In genomic region chr2:93475040-93475439, GRCm38 (mm10) we compare ENCODE assay signal across 9 mouse cellular contexts. TPM values are rescaled to one million over a fixed set of nuclear protein-coding genes. Genes with fewer than 3 reads are reported as not detected.
DNase-seq lines count a peak whose midpoint lies in the region; ATAC-seq and TF ChIP-seq lines count a peak whose summit lies in the region.
"Had no signal": no experiment of that assay in that cellular context is flagged by ENCODE, and none has a peak within 500 bp of the region (broad histone marks: within the 10 kb centered on the region; RNA-seq: fewer than 3 reads in every experiment).

No protein-coding gene starts in this region.

- peak; percentile 31; the same call in 1 of the 2 replicates for ATAC-seq in forebrain, embryonic 11.5 days (replicated peaks; ENCODE audit: low FRiP score)
- ATAC-seq in heart, postnatal 0 days (ENCODE audit: insufficient read depth, low read depth) = peak; percentile 68

- no peak overlapping the region for H3K9ac ChIP-seq in forebrain, embryonic 11.5 days (ENCODE audit: low read length)
- no peak overlapping the region for H3K9ac ChIP-seq in heart, postnatal 0 days (replicated peaks; ENCODE audit: low read depth, low read length)

- H3K4me3 ChIP-seq in forebrain, embryonic 11.5 days (ENCODE audit: low read depth, low read length) = no peak overlapping the region
- no peak overlapping the region for H3K4me3 ChIP-seq in heart, postnatal 0 days (ENCODE audit: low read depth, low read length)

- H3K27me3 ChIP-seq in forebrain, embryonic 11.5 days (ENCODE audit: control insufficient read depth, insufficient read depth, low read length) = peaks cover 6% of the 10 kb centered on the region; the same call in 1 of the 2 replicates
- H3K27me3 ChIP-seq in heart, postnatal 0 days (ENCODE audit: control insufficient read depth, insufficient read depth, low read length) = peaks cover 16% of the 10 kb centered on the region

- peak; percentile 82 for DNase-seq in ES-CJ7 (ENCODE audit: low read depth, low spot score)
- DNase-seq in brain, embryonic 18.5 days (ENCODE audit: low read depth, low spot score) = peak; percentile 78
- DNase-seq in forebrain, embryonic 11.5 days (ENCODE audit: low spot score) = peak; percentile 92
- peak; percentile 91 for DNase-seq in heart, postnatal 0 days (ENCODE audit: low spot score)
- DNase-seq in layer of hippocampus, adult 9-10 months (ENCODE audit: low spot score) = peak; percentile 93
- peak; percentile 90 for DNase-seq in lung, postnatal 14 days
- peak; percentile 93 for DNase-seq in retina, postnatal 1 day
- DNase-seq in thymus, postnatal 36 days = peak; percentile 75 to 82

- TF ChIP-seq EP300 in heart, postnatal 0 days (IDR thresholded peaks at IDR 0.05; ENCODE audit: low read depth) = no peak

- 1% methylated on average over 11 of the region's 11 CpGs for WGBS in forebrain, embryonic 11.5 days
- under 1% methylated on average over 11 of the region's 11 CpGs for WGBS in heart, postnatal 0 days

- H3K4me1 ChIP-seq in forebrain, embryonic 11.5 days (replicated peaks; ENCODE audit: control insufficient read depth, insufficient read depth, low read length) = 0 out of 2 replicates have a peak, but pooled peaks cover 3% of the 10 kb centered on the region
- H3K4me1 ChIP-seq in heart, postnatal 0 days (ENCODE audit: control insufficient read depth, insufficient read depth) = 0 out of 2 replicates have a peak, but pooled peaks cover under 1% of the 10 kb centered on the region

- peak; percentile 96 for TF ChIP-seq CTCF in heart, postnatal 0 days (IDR thresholded peaks at IDR 0.05; ENCODE audit: low read depth)

- H3K36me3 ChIP-seq in forebrain, embryonic 11.5 days (ENCODE audit: control insufficient read depth, insufficient read depth, low read length) = no peaks in the 10 kb centered on the region
- H3K36me3 ChIP-seq in heart, postnatal 0 days (replicated peaks; ENCODE audit: control insufficient read depth, insufficient read depth, low read length) = no peaks in the 10 kb centered on the region

- no peaks in the 10 kb centered on the region for H3K9me3 ChIP-seq in forebrain, embryonic 11.5 days (ENCODE audit: control insufficient read depth, low read length)
- H3K9me3 ChIP-seq in heart, postnatal 0 days (replicated peaks; ENCODE audit: control insufficient read depth, low read length) = no peaks in the 10 kb centered on the region

- no peak overlapping the region for H3K27ac ChIP-seq in forebrain, embryonic 11.5 days (ENCODE audit: low read depth, low read length)
- no peak overlapping the region for H3K27ac ChIP-seq in heart, postnatal 0 days (ENCODE audit: low read depth)
- H3K27ac ChIP-seq: macrophage had no signal

- no peak overlapping the region for H3K4me2 ChIP-seq in forebrain, embryonic 11.5 days (ENCODE audit: low read depth, low read length, severe bottlenecking)
- no peak overlapping the region for H3K4me2 ChIP-seq in heart, postnatal 0 days (ENCODE audit: low read depth, low read length)

RNA-seq across cellular contexts. Expression of gene Cd82, which starts 12.1 kb away (rescaled TPM):
- 4.5 and 5.2 TPM in 2 replicates for polyA plus RNA-seq in forebrain, embryonic 11.5 days (2014; fragmentation: Nextera tagmentation; extraction: Ambion mirVana)
- 14.8 and 15.0 TPM in 2 replicates for total RNA-seq in heart, postnatal 0 days (2014; rRNA removed; ENCODE audit: low replicate concordance)
- 15.4 and 17.1 TPM in 2 replicates for polyA plus RNA-seq in heart, postnatal 0 days (2015; fragmentation: Nextera tagmentation; extraction: Ambion mirVana)
